Mouse (Mus musculus): ENCODE data around the gene Nxph1.

Gene Nxph1

GRCm38 (mm10) chr6:8948131-8948470 is at the start of gene Nxph1:
Gene Nxph1 (plus strand): TSS chr6:8948431.
- WGBS: 6% methylated on average over 16 of the region's 16 CpGs

- 33% methylated on average over 7 of the region's 7 CpGs for WGBS
These were observed 48.1 kb upstream of the Nxph1 start for GRCm38 (mm10) chr6:8900021-8900728.

GRCm38 (mm10) chr6:8900729-8901122 is 47.5 kb upstream of the Nxph1 start:
- WGBS: 39% methylated on average over 2 of the region's 2 CpGs

GRCm38 (mm10) chr6:8907917-8908316 is 40.3 kb upstream of the Nxph1 start:
- 79% methylated on average over 3 of the region's 3 CpGs for WGBS

- WGBS: 86% methylated on average over 3 of the region's 3 CpGs
These were observed 33.5 kb upstream of the Nxph1 start for GRCm38 (mm10) chr6:8914682-8915081.

- WGBS: 56% methylated on average over 6 of the region's 6 CpGs
These were observed 23.8 kb upstream of the Nxph1 start for GRCm38 (mm10) chr6:8924481-8924880.

GRCm38 (mm10) chr6:8935241-8935640 is 13.0 kb upstream of the Nxph1 start:
- 35% methylated on average over 5 of the region's 5 CpGs for WGBS

GRCm38 (mm10) chr6:8935705-8936104 is 12.5 kb upstream of the Nxph1 start:
- WGBS: 17% methylated on average over 5 of the region's 5 CpGs

- WGBS: 19% methylated on average over 4 of the region's 4 CpGs
These were observed 12.1 kb upstream of the Nxph1 start for GRCm38 (mm10) chr6:8936168-8936567.

- WGBS: under 1% methylated on average over 68 of the region's 68 CpGs
These were observed 510 bp downstream of the Nxph1 start for GRCm38 (mm10) chr6:8948471-8949411.

GRCm38 (mm10) chr6:8949665-8950201 is 1.5 kb downstream of the Nxph1 start:
- under 1% methylated on average over 31 of the region's 31 CpGs for WGBS

- 1% methylated on average over 26 of the region's 26 CpGs for WGBS
These were observed 2.5 kb downstream of the Nxph1 start for GRCm38 (mm10) chr6:8950611-8951325.

- WGBS: under 1% methylated on average over 24 of the region's 24 CpGs
These were observed 3.1 kb downstream of the Nxph1 start for GRCm38 (mm10) chr6:8951326-8951695.

GRCm38 (mm10) chr6:8951884-8952590 is 3.8 kb downstream of the Nxph1 start:
- WGBS: 22% methylated on average over 15 of the region's 15 CpGs

GRCm38 (mm10) chr6:8955817-8956529 is 7.7 kb downstream of the Nxph1 start:
- 4% methylated on average over 35 of the region's 35 CpGs for WGBS

GRCm38 (mm10) chr6:8956743-8957528 is 8.7 kb downstream of the Nxph1 start:
- 7% methylated on average over 25 of the region's 25 CpGs for WGBS

GRCm38 (mm10) chr6:8957529-8957887 is 9.3 kb downstream of the Nxph1 start:
- 7% methylated on average over 15 of the region's 15 CpGs for WGBS

GRCm38 (mm10) chr6:8958081-8958919 is 10.1 kb downstream of the Nxph1 start:
- 9% methylated on average over 28 of the region's 28 CpGs for WGBS

GRCm38 (mm10) chr6:8959810-8960209 is 11.6 kb downstream of the Nxph1 start:
- WGBS: 59% methylated on average over 4 of the region's 4 CpGs

Measured in cerebral cortex, adult 2 months (tissue).